Mouse (Mus musculus) adrenal gland, postnatal 10 days (tissue): Measurements from ENCODE around the gene Cs. TPM values are rescaled to one million over a fixed set of nuclear protein-coding genes. Genes with fewer than 3 reads are reported as not detected.

Source experiments
- DNase-seq: peaks from one replicate; pipeline ENCODE4 v3.0.0; 2021; ENCODE audit warnings: mixed read lengths
- microRNA-seq: library from miRNA; unstranded; fragments of <30 nt; microRNA quantifications from one replicate; pipeline ENCODE4 v1.2.0, GENCODE M21; 2021
- total RNA-seq, 2 experiments: library from RNA; stranded (reverse); gene quantifications; 2 replicates each; pipeline ENCODE4 v1.2.3; 2021

Gene Cs
- total RNA-seq, 2 experiments from 2014 or later, result 1,048 to 1,207 TPM

GRCm38 (mm10) chr10:128408591-128409535 lies 71.3 kb downstream of the Cs start:
- peak; percentile 38 for DNase-seq

DNA sequence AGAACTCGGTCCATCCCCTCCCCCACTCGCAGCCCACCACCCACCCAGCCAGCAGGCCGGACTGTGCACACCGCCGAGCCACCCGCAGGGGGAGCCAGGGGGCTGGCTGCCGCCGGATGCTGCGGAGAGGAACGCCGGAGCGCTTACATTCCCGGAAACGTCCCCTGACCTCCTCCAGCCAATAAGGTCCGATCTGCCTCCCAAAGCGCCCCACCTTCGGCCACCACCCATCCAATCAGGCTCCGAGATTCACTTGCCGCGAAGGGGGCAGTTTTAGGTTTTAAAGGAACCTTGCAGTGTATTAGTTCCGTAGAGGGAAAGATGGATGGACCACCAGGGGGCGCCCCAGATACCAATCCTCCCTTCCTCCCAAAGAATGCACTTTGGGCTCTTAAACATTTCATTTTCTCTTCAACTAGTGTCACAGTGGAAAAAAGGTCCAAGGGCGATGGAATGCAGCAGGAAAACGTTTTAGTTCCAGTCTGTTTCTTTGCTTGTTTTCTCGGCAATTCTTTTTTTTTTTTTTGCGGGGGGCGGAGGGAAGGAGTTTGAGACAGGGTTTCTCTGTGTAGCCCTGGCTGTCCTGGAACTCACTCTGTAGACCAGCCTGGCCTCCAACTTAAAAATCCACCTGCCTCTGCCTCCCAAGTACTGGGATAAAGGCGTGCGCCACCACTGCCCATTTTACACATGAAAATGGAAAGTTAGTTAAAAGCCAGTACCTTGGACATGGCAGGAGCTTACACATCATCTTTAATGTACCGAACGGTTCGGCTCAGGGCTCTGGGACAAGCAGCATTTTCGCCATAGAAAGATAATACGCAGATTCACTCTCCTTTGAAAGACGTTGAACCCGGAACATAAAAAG lies 72.4 kb downstream of the Cs start:
- peak; percentile 97 for DNase-seq

DNA sequence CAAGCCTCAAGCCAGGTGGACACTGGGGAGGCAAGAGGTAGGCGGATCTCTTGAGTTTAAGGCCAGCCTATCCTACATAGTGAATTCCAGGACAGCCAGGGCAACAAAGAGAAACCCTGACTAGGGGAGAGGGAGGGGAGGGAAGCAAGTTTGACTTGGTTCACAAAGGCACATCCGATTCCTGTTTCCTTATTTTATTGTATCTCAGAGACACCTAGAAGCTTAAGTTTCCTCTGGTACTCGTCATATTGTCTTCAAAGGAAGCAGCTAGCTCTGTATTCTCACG lies 73.0 kb downstream of the Cs start:
- DNase-seq, result no peak

DNA sequence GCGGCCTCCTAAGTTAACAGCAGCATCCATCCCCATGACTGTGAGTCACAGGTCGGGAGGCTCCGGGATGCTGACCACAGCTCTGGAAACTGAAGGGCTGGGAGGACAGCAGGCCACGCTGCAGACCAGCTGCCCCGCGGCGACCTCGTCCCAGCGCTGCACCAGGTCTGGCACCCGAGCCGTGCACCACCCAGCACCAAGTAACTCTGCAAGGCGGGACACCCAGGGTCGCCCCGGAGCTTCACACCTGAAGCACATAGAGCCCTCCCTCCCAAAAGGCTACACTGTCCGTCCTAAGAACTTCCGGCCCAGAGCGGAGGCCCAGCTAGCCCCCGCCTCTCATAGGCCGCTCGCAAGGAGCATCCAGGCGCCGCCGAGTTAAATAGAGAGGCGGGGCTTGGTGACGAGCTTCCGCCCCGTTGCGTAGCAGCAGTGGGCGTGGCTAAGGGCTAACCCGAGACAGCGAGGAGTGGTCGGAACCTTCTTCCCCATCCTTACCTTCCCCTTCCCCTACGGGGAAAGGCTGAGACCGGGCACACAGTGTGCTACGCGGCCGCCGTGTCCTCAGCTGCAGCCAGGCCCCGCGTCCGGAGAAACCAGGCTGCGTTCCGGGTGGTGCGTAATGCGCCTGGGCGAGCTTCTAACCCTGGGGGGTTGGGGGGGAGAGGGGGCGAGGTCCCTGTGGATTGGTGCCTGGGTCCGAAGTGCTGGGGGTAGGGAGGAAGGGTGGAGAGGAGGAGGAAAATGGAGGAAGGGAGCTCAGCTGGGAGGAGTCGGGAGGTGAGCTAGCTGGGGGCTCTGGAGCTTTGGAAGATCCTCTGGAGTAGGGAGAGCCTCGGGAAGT lies 73.9 kb downstream of the Cs start, which contains the start of the genes Nabp2 and Rnf41:
TSS of gene Nabp2 (minus strand) at position 282 of the 844 bp plus-strand sequence.
TSS of gene Rnf41 (plus strand) at position 447 of the 844 bp plus-strand sequence.
- peak; percentile 98 for DNase-seq

DNA sequence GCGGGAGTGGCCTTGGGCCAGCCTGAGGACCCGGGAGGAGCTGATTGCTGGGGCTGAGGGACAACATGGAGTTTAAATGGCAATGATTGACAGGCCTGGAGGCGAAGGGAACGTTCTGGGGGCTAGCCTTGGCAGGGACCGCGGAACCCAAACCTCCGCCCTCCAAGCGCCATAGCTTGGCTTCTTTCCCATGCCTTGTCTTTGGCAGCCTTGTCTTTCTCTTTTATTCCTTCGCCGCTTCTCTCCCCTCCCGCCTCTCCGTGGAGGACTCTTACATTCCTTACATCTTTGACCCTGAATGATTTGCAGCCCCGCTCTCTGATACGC lies 74.5 kb downstream of the Cs start:
- peak; percentile 58 for DNase-seq

Small RNAs within 50 kb of the gene (microRNA-seq; reads per million reads assigned to microRNA genes)
- gene Gm25361, result not detected
- gene Gm26308, result not detected
- not detected for gene Mir6914
- gene Mir6915, result 1.4 reads per million

Other genes with a start within 250 kb of the Cs start
- gene Baz2a, start 246.2 kb upstream of the Cs start, total RNA-seq, result 10 to 100 TPM; 37.1 to 51.9 TPM
- gene Rbms2, start 157.4 kb upstream of the Cs start, total RNA-seq, result 10 to 100 TPM; 65.3 to 74.8 TPM
- gene Gls2, start 143.3 kb upstream of the Cs start, total RNA-seq, result 10 to 100 TPM; 12.8 to 22.3 TPM
- gene Spryd4, start 125.9 kb upstream of the Cs start, total RNA-seq, result 10 to 100 TPM; 21.6 to 27.3 TPM
- gene Mip, start 111.9 kb upstream of the Cs start, total RNA-seq, result not detected
- 10 to 100 TPM; 16.4 to 21.9 TPM for gene Timeless, start 105.7 kb upstream of the Cs start, total RNA-seq
- 10 to 100 TPM in 1 of 2 experiments, 1 to 10 TPM in 1; 7.4 to 17.5 TPM for gene Apon, start 83.6 kb upstream of the Cs start, total RNA-seq
- 100 to 1,000 TPM in 1 of 2 experiments, 10 to 100 TPM in 1; 78.0 to 183 TPM for gene Apof, start 69.1 kb upstream of the Cs start, total RNA-seq
- 10 to 100 TPM; 17.4 to 27.5 TPM for gene Stat2, start 67.2 kb upstream of the Cs start, total RNA-seq
- gene Il23a, start 39.0 kb upstream of the Cs start, total RNA-seq, result under 1 TPM in 1 of 2 experiments, not detected in 1; 0.27 TPM
- 10 to 100 TPM; 24.0 to 32.8 TPM for gene Pan2, start 34.4 kb upstream of the Cs start, total RNA-seq
- 100 to 1,000 TPM; 149 to 165 TPM for gene Cnpy2, start 15.3 kb upstream of the Cs start, total RNA-seq
- gene Coq10a, start 31.3 kb downstream of the Cs start, total RNA-seq, result 100 to 1,000 TPM in 1 of 2 experiments, 10 to 100 TPM in 1; 99.9 to 128 TPM
- 10 to 100 TPM; 53.3 to 57.8 TPM for gene Ankrd52, start 39.4 kb downstream of the Cs start, total RNA-seq
- gene Slc39a5, start 63.5 kb downstream of the Cs start, total RNA-seq, result 1 to 10 TPM; 2.3 to 5.9 TPM
- gene Nabp2, start 73.8 kb downstream of the Cs start, total RNA-seq, result 10 to 100 TPM; 58.0 to 59.9 TPM
- gene Rnf41, start 73.9 kb downstream of the Cs start, total RNA-seq, result 10 to 100 TPM; 37.4 TPM
- gene Smarcc2, start 121.5 kb downstream of the Cs start, total RNA-seq, result 100 to 1,000 TPM in 1 of 2 experiments, 10 to 100 TPM in 1; 94.1 to 123 TPM
- gene Myl6, start 156.4 kb downstream of the Cs start, total RNA-seq, result 100 to 1,000 TPM; 739 to 765 TPM
- 10 to 100 TPM; 10.9 to 17.3 TPM for gene Myl6b, start 161.0 kb downstream of the Cs start, total RNA-seq
- gene Esyt1, start 188.1 kb downstream of the Cs start, total RNA-seq, result 10 to 100 TPM; 31.5 to 41.5 TPM
- 10 to 100 TPM; 10.5 to 14.7 TPM for gene Zc3h10, start 210.0 kb downstream of the Cs start, total RNA-seq
- 1,000 to 10,000 TPM; 2,762 to 2,852 TPM for gene Rpl41, start 211.6 kb downstream of the Cs start, total RNA-seq
- gene Pa2g4, start 228.3 kb downstream of the Cs start, total RNA-seq, result 10 to 100 TPM; 85.1 to 90.9 TPM